Mouse (Mus musculus) gastrocnemius, postnatal 25 days (tissue): ENCODE measurements at regions not wholly inside any gene's neighbourhood (a gene's known extent, or its start where the extent isn't known, plus 50 kb on each side); places are given as distances from the start of the nearest gene placed in this dataset.

Experiments
- DNase-seq: peaks from one replicate; pipeline ENCODE4 v3.0.0; 2022

DNA sequence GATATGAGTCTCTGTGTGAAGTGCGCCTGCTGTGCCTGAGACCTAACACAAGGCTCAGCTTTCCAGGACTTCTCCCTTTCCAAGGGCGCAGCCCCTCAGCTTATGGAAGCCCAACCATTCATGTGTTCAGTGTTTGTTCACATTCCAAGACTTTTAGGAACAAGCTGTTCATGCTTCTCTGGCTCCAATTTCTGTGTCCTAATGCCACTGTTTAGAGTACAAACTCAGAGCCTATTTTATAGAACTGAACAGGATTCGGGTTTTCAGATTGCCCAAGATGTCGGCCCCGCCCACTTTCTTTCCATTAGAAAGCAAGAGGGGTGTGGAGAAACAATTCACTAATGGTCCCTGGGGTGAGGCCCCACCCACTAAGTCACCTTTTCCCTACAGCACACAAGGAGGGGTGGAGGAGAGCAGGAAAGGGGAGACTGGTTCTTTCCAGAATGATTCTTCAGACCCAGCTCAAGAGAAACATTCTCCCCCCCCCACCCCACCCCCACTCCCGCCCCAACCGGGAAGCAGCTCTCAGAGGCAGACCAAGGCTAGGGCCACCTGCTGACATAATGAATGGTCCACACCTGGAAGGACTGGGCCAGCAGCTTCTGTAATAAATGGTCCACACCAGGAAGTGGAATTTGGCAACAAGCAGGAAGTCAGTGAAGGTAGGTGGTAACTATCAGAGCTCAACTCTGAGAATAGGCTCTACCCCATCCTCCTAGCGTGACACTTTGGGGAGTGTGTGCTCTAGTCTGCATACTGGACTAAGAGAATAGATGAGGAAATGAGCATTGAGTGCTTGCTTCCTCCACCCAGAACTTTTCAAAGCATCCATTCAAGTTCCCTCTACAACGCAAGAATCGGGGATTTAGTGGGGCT is 120.2 kb upstream of the Zfp648 start:
- no peak for DNase-seq

DNA sequence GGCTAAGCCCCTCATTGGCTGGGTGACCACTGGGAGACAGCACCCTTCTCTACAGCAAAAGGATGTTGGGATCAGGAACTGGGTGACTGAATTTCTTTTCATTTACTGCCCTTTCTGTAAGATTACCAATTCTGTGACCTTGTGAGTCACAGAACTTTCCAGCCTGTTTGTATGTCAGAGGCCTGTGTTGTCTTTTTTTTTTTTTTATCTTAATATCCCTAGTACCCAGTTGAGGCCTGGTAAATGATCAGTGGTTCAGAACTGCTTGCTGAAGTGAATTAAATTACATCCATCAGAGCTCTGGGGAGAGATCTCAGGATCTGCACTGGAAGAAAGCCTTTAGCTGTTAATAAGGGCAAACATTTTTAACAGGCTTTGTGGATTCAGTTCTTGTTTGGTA is 114.8 kb upstream of the Zfp648 start:
- no peak for DNase-seq

DNA sequence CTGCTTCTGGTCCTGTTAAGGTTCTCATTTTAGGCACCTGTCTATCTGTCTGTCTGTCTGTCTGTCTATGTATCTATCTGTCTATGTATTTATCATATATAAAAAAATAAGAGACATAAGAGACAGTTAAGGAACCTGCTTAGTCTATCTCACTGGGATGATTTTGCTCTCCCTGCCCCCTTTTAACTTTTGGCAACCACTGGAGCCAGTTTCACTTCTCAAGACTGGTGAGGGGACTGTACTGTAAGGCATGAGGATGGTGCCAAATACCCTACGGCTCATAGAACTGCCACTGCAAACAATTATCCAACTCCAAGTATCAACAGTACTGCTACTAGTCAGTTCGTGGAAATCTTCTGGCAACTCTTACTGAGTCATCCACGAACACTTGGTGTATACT is 111.2 kb upstream of the Zfp648 start:
- no peak for DNase-seq

DNA sequence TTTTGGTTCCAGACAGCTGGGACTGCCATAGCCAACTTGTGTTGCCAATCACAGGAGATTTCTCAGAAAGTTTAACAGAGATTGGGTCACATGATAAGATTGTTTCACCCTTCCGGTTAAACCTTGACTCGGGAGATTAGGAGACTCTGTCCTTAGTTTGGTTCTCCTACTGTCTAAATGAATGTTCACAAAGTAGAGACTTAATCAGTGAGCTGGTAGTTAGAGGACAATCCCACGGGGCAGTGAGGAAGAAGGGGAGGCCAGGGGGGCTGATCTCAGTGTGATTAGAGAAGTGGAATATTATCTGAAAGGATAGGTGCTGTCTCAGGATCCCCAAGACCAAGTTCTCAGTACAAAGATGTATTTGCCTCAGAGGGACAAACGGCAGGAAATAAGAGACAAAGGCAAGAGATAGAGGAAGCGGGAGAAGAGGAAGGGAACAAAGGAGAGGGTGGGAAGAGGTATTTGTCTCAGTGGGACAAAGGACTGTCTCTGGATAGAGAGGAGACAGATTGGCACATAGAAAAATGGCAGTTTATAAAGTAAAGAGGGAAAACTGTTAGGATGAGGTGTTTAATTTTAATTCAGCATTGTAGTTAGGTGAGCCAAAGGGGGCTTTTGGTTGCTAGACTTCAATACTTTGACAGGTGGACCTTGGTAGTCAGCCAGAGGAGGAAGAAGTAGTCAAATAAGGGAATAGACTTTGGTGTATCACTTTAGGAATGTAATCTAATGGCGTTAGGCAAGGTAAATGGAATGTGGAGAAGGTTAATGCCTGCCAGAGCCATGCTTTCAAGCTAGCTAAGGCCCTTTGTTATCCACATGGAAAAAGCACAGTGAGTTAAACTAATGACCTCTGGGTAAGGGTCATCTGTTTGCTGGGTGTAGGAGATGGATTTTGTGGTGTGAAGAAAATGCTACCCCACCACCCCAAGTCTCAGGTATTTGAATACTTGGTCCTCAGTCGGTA is 110.2 kb upstream of the Zfp648 start:
- no peak for DNase-seq

- DNase-seq, result no peak
These were observed 107.4 kb upstream of the Zfp648 start for GRCm38 (mm10) chr1:154093549-154093948.

- no peak for DNase-seq
These were observed 106.6 kb upstream of the Zfp648 start for GRCm38 (mm10) chr1:154094357-154094756.

DNA sequence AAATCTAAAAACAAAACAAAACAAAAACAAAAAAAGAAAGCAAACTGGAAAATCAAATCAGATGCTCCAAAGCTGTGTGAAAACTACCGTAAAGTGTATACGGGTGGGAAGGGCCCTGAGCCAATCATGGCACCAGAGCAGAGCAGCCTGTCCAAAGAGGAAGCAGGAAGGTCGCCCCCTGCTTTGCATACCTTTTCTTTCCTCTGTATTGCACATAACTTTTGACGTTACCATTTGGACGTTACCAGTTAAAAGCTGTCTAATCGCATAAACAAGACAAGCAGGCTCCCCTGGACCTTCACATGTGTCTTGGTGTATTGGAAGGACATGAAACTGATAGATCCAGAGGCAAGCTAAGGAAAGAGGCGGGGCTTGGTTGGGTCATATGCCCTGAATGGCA is 104.9 kb upstream of the Zfp648 start:
- no peak for DNase-seq

GRCm38 (mm10) chr1:154096911-154097310 is 104.1 kb upstream of the Zfp648 start:
- no peak for DNase-seq

- DNase-seq, result no peak
These were observed 103.3 kb upstream of the Zfp648 start for GRCm38 (mm10) chr1:154097656-154098055.

DNA sequence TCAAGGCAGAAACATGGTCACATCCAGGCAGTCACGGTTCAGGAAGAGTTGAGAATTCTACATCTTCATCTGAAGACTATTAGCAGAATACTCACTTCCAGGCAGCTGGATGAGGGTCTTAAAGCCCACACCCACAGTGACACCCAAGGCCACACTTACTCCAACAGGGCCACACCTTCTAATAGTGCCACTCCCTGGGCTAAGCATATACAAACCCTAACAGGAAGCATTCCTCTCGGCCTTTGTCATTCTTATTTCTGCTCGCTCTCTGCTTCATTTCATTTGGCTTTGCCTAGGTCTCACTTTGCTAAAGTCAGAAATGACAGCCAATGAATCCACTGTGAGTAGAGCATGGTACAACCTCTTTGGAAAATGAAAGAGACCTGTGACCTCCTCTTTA is 100.4 kb upstream of the Zfp648 start:
- DNase-seq, result no peak

DNA sequence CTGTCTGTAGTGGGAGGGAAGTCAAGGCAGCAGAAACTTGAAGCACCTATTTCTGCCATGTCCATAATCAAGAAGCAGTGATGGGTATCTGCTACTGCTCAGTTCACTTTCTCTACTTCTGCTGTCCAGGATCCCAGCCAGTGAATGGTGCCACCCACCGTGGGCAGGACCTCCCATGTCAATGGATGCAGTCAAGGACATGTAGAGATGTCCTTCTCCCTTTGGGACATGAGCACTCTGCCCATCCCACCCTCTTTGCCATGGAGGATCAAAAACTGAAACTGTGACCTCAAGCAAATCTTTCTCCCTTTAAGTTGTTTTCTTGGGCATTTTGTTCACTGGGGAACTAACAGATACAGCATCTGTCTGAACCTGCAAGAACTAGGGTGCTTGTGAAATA is 99.6 kb upstream of the Zfp648 start:
- DNase-seq, result no peak

GRCm38 (mm10) chr1:154102191-154102590 is 98.8 kb upstream of the Zfp648 start:
- DNase-seq, result no peak

DNA sequence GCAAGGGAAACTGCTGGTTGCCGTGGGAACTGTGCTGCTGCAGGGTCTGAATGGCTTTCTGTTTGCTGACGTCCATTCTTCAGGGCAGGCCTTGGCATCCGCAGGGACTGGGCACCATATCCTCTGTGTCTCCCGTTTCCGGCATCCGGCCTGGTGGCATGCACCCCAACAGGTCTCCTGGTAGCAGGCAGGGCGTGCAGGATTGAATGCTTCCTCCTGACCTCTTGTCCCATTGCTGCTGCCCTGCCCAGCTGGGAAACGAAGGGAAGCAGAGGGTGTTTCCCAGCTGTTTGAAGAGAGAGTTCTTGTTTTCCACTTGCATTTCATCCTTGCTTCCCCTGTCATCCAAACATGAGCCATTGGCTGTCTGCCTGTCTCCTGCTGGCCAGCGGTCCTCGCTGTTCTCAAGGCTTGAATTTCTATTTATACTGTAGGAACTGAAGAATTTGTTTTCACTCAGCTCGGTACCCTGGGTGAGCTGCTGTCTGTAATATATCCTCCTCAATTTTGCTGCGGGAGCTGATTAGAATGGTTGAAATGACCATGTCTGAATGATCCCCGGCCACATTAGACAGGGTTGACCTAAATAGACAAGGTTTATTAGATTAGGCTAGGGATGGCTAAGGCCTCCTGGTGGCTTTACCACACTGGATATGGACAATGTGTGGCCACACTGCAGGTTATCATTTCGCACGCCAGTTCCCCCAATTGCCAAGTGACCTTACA is 98.0 kb upstream of the Zfp648 start:
- DNase-seq, result peak; percentile 86

- no peak for DNase-seq
These were observed 97.4 kb upstream of the Zfp648 start for GRCm38 (mm10) chr1:154103597-154103923.

DNA sequence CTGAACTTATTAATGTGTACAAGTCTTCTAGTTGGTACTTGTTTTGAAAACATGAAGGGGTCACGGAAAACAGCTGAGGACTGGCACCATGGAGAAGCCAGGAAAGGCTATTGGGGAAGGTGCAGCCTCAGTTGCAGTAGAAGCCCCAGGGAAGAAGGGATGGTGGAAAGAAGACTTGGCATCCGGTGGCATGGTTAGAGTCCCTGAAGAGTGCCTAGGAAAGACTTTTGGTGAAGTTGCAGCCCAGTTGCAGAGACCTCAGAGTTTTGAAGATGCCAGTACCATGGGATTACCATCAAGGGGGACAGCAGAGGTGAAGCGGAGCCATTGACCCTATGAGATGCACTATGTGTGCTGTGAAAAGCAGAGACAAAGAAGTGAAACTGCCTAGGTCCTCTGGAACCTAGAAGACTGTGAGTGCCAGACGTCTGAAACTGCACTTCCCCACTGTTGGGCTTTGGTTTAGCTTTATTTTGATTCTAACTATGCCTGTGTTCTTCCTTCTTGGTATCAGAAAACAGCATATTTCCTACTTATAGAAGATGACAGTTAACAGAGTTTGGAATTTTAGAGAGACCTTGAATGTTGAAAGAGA is 96.9 kb upstream of the Zfp648 start:
- DNase-seq, result no peak

DNA sequence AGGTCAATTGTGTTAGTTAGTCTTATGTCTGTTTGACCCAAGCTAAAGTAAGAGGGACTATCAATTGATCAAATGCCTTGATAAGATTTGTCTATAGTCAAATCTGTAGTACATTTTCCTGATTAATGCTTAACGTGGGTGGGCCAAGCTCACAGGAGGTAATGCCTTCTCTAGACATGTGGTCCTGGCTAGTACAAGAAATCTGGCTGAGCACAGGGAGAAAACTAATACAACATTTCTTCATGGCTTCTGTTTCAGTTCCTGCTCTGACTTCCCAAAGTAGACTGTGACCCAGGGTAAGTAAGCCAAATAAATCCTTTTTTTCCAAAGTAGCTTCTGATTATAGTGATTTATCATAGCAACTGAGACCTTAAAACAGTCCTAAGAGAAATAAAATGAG is 96.2 kb upstream of the Zfp648 start:
- no peak for DNase-seq

GRCm38 (mm10) chr1:154112500-154112899 is 88.5 kb upstream of the Zfp648 start:
- DNase-seq, result peak; percentile 48

GRCm38 (mm10) chr1:154113291-154114050 is 87.5 kb upstream of the Zfp648 start:
- DNase-seq, result no peak

DNA sequence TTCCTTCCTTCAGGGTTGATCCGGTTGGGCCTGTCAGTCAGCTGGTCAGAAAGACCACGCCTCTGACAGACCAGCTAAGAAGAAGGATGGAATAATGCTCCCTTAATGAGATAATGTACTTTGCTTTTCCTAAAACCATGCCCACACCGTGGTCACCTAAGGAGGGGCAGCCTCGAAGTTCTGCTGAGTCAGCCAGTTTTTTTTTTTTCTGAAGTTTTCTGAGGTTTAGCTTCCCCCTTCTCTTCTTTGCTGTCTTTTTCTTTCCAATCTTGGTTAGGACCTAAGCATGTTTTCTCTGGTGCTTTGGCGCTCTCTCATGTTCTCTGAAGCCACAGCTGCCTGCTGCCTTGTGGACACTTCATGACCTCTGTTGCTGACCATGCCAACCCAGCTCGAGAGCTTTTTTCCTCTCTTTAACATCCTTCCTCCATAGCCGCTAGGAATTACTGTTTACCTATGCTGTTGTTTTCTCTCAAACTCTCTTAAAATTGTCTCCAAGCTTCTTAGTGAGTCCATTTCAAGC is 84.7 kb upstream of the Zfp648 start:
- DNase-seq, result no peak

GRCm38 (mm10) chr1:154117346-154117687 is 83.7 kb upstream of the Zfp648 start:
- no peak for DNase-seq

DNA sequence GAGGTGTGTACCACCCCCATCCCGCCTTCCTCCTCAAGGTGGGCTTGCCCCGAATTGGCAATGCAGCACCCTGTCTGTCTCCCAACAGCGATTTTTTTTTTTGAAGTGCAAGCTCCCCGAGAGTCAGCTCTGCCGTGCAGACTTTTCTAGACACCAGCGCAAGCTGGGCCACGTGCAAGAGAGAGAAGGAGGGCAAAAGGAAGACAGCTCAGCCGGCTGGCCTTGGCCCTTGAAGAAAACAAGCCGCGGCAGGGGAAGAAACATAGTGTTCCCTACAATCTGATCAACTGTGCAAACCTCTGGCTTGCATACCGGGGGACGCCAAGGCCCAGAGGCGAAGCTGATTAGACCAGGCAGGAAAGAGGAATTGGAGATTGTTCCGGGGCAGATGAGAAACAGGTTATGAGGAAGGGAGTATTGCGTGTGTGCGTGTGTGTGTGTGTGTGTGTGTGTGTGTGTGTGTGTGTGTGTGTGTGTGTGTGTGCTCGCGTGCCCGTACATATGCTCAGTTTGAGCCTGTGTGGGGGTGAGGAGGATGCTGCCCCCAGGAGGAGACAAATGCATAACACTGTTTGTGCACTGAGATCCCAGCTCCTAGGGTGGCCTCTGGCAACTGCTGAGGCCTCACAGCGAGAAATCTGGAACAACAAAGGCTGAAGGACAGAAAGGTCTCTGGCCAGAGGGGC is 83.2 kb upstream of the Zfp648 start:
- DNase-seq, result peak; percentile 84
